Mouse (Mus musculus): Measurements from ENCODE around the gene Fgfr2. TPM values are rescaled to one million over a fixed set of nuclear protein-coding genes. Genes with fewer than 3 reads are reported as not detected.

Gene Fgfr2
- polyA plus RNA-seq, 1 experiment from 2014 or later: 39.4 TPM

GRCm38 (mm10) chr7:132656548-132656947, 466.6 kb downstream of the Fgfr2 start:
- no peaks in the 10 kb centered on the region for H3K9me3 ChIP-seq
- ATAC-seq: peak; percentile 67
- no peaks in the 10 kb centered on the region for H3K36me3 ChIP-seq
- H3K4me2 ChIP-seq (replicated peaks): no peak overlapping the region; the same call in 1 of the 2 replicates
- WGBS: 5% methylated on average over 3 of the region's 3 CpGs
- no peak overlapping the region for H3K9ac ChIP-seq (replicated peaks)
- H3K4me3 ChIP-seq (replicated peaks): no peak overlapping the region
- H3K27ac ChIP-seq: no peak overlapping the region
- H3K27me3 ChIP-seq: peaks cover 6% of the 10 kb centered on the region; the same call in 1 of the 2 replicates
- peaks cover 32% of the 10 kb centered on the region for H3K4me1 ChIP-seq (replicated peaks)

- Histone ChIP-seq H3K9me3 (no peaks in the 10 kb centered on the region), H3K36me3 (no peaks in the 10 kb centered on the region), H3K4me1 (replicated peaks) (peaks cover 32% of the 10 kb centered on the region), H3K4me3 (replicated peaks) (no peak overlapping the region), H3K27ac (no peak overlapping the region), H3K27me3 (peaks cover 4% of the 10 kb centered on the region; the same call in 1 of the 2 replicates), H3K4me2 (replicated peaks) (no peak overlapping the region; the same call in 1 of the 2 replicates), H3K9ac (replicated peaks) (no peak overlapping the region)
- ATAC-seq: peak; percentile 68
- 16% methylated on average over 9 of the region's 9 CpGs for whole genome bisulfite sequencing
Observed at GRCm38 (mm10) chr7:132656075-132656474, 467.1 kb downstream of the Fgfr2 start.

- no peak overlapping the region for H3K4me2 ChIP-seq (replicated peaks)
- 80% methylated on average over 3 of the region's 3 CpGs for WGBS
- no peaks in the 10 kb centered on the region for H3K9me3 ChIP-seq
- peaks cover 4% of the 10 kb centered on the region; the same call in 1 of the 2 replicates for H3K27me3 ChIP-seq
- H3K4me1 ChIP-seq (replicated peaks): peaks cover 22% of the 10 kb centered on the region
- H3K27ac ChIP-seq: no peak overlapping the region
- ATAC-seq: no peak
- H3K9ac ChIP-seq (replicated peaks): no peak overlapping the region
- no peak overlapping the region for H3K4me3 ChIP-seq (replicated peaks)
- H3K36me3 ChIP-seq: no peaks in the 10 kb centered on the region
Observed at GRCm38 (mm10) chr7:132654412-132654811, 468.7 kb downstream of the Fgfr2 start.

GRCm38 (mm10) chr7:132646514-132646913, 476.6 kb downstream of the Fgfr2 start:
- no peak for ATAC-seq
- no peaks in the 10 kb centered on the region for H3K9me3 ChIP-seq
- 94% methylated on average over 1 of the region's 1 CpGs for WGBS

GRCm38 (mm10) chr7:132644605-132645279, 478.4 kb downstream of the Fgfr2 start:
- Histone ChIP-seq H3K4me3 (replicated peaks) (no peak overlapping the region), H3K4me2 (replicated peaks) (no peak overlapping the region), H3K27me3 (no peaks in the 10 kb centered on the region), H3K9ac (replicated peaks) (no peak overlapping the region), H3K4me1 (replicated peaks) (peaks cover 8% of the 10 kb centered on the region; the same call in 1 of the 2 replicates), H3K27ac (no peak overlapping the region), H3K9me3 (no peaks in the 10 kb centered on the region), H3K36me3 (no peaks in the 10 kb centered on the region)
- no peak for ATAC-seq
- 84% methylated on average over 11 of the region's 11 CpGs for WGBS

More at GRCm38 (mm10) chr7:132646514-132646913, 476.6 kb downstream of the Fgfr2 start:
- H3K4me1 ChIP-seq (replicated peaks): no peaks in the 10 kb centered on the region
- no peak overlapping the region for H3K27ac ChIP-seq
- no peak overlapping the region for H3K4me2 ChIP-seq (replicated peaks)
- H3K36me3 ChIP-seq: no peaks in the 10 kb centered on the region
- no peak overlapping the region for H3K4me3 ChIP-seq (replicated peaks)
- H3K27me3 ChIP-seq: no peaks in the 10 kb centered on the region
- H3K9ac ChIP-seq (replicated peaks): no peak overlapping the region

GRCm38 (mm10) chr7:132641606-132642005, 481.5 kb downstream of the Fgfr2 start:
- ATAC-seq: no peak
- no peaks in the 10 kb centered on the region for H3K9me3 ChIP-seq
- peaks cover 18% of the 10 kb centered on the region for H3K4me1 ChIP-seq (replicated peaks)
- H3K27me3 ChIP-seq: no peaks in the 10 kb centered on the region; the same call in 1 of the 2 replicates
- H3K4me2 ChIP-seq (replicated peaks): no peak overlapping the region
- no peak overlapping the region for H3K9ac ChIP-seq (replicated peaks)
- WGBS: 100% methylated on average over 1 of the region's 1 CpGs
- H3K27ac ChIP-seq: no peak overlapping the region
- no peak overlapping the region for H3K4me3 ChIP-seq (replicated peaks)
- no peaks in the 10 kb centered on the region for H3K36me3 ChIP-seq

- no peaks in the 10 kb centered on the region for H3K36me3 ChIP-seq
- H3K9me3 ChIP-seq: no peaks in the 10 kb centered on the region
- H3K27ac ChIP-seq: no peak overlapping the region
- no peak overlapping the region for H3K4me3 ChIP-seq (replicated peaks)
- no peak overlapping the region for H3K4me2 ChIP-seq (replicated peaks)
- ATAC-seq: no peak
- H3K4me1 ChIP-seq (replicated peaks): peaks cover 18% of the 10 kb centered on the region
- WGBS: 55% methylated on average over 9 of the region's 9 CpGs
- H3K9ac ChIP-seq (replicated peaks): no peak overlapping the region
- peaks cover 4% of the 10 kb centered on the region; the same call in 1 of the 2 replicates for H3K27me3 ChIP-seq
Observed at GRCm38 (mm10) chr7:132640946-132641345, 482.2 kb downstream of the Fgfr2 start.

- Histone ChIP-seq H3K9ac (replicated peaks) (no peak overlapping the region), H3K4me3 (replicated peaks) (no peak overlapping the region), H3K4me2 (replicated peaks) (no peak overlapping the region), H3K27me3 (peaks cover 14% of the 10 kb centered on the region; the same call in 1 of the 2 replicates), H3K27ac (no peak overlapping the region), H3K4me1 (replicated peaks) (peaks cover 18% of the 10 kb centered on the region), H3K36me3 (no peaks in the 10 kb centered on the region), H3K9me3 (no peaks in the 10 kb centered on the region)
- WGBS: 58% methylated on average over 12 of the region's 12 CpGs
- peak; percentile 83 for ATAC-seq
Observed at GRCm38 (mm10) chr7:132638446-132639087, 484.6 kb downstream of the Fgfr2 start.

GRCm38 (mm10) chr7:132637292-132637691, 485.9 kb downstream of the Fgfr2 start:
- ATAC-seq: no peak
- H3K9ac ChIP-seq (replicated peaks): 0 out of 2 replicates have a peak overlapping the region, but pooled peaks have one; percentile 10
- H3K4me3 ChIP-seq (replicated peaks): no peak overlapping the region
- no peak overlapping the region for H3K27ac ChIP-seq
- H3K27me3 ChIP-seq: peaks cover 15% of the 10 kb centered on the region; the same call in 1 of the 2 replicates
- peaks cover 18% of the 10 kb centered on the region for H3K4me1 ChIP-seq (replicated peaks)
- 31% methylated on average over 12 of the region's 12 CpGs for WGBS
- H3K36me3 ChIP-seq: no peaks in the 10 kb centered on the region
- no peak overlapping the region for H3K4me2 ChIP-seq (replicated peaks)
- no peaks in the 10 kb centered on the region for H3K9me3 ChIP-seq

- H3K4me1 ChIP-seq (replicated peaks): no peaks in the 10 kb centered on the region
- WGBS: 76% methylated on average over 11 of the region's 11 CpGs
- no peak overlapping the region for H3K27ac ChIP-seq
Observed at GRCm38 (mm10) chr7:132631313-132631712, 491.8 kb downstream of the Fgfr2 start.

GRCm38 (mm10) chr7:132627448-132627847, 495.7 kb downstream of the Fgfr2 start:
- Histone ChIP-seq H3K4me3 (replicated peaks) (no peak overlapping the region), H3K4me1 (replicated peaks) (no peaks in the 10 kb centered on the region), H3K36me3 (no peaks in the 10 kb centered on the region), H3K4me2 (replicated peaks) (no peak overlapping the region), H3K27me3 (0 out of 2 replicates have a peak, but pooled peaks cover 3% of the 10 kb centered on the region), H3K9me3 (no peaks in the 10 kb centered on the region), H3K9ac (replicated peaks) (no peak overlapping the region), H3K27ac (no peak overlapping the region)
- no peak for ATAC-seq
- 89% methylated on average over 3 of the region's 3 CpGs for WGBS

More at GRCm38 (mm10) chr7:132631313-132631712, 491.8 kb downstream of the Fgfr2 start:
- Histone ChIP-seq H3K36me3 (no peaks in the 10 kb centered on the region), H3K9ac (replicated peaks) (no peak overlapping the region), H3K27me3 (peaks cover 15% of the 10 kb centered on the region; the same call in 1 of the 2 replicates), H3K9me3 (no peaks in the 10 kb centered on the region), H3K4me2 (replicated peaks) (no peak overlapping the region), H3K4me3 (replicated peaks) (no peak overlapping the region)
- no peak for ATAC-seq

GRCm38 (mm10) chr7:132626174-132626573, 497.0 kb downstream of the Fgfr2 start:
- no peaks in the 10 kb centered on the region for H3K9me3 ChIP-seq
- H3K27me3 ChIP-seq: 0 out of 2 replicates have a peak, but pooled peaks cover 3% of the 10 kb centered on the region
- no peak overlapping the region for H3K27ac ChIP-seq
- no peak overlapping the region for H3K4me2 ChIP-seq (replicated peaks)
- H3K36me3 ChIP-seq: no peaks in the 10 kb centered on the region
- no peak overlapping the region for H3K9ac ChIP-seq (replicated peaks)
- ATAC-seq: no peak
- H3K4me1 ChIP-seq (replicated peaks): no peaks in the 10 kb centered on the region
- no peak overlapping the region for H3K4me3 ChIP-seq (replicated peaks)
- WGBS: 55% methylated on average over 4 of the region's 4 CpGs

All from midbrain, embryonic 13.5 days (tissue).